Mouse (Mus musculus) olfactory bulb, adult 2 months (tissue): ENCODE data around the gene Tmem43.

ENCODE experiments used
- CTCF ChIP-seq: fragments of 200-500 bp; IDR thresholded peaks from 2 replicates; pipeline ENCODE4 v1.5.1; 2012; ENCODE audit warnings: low read depth, mild to moderate bottlenecking, low read length, moderate library complexity; ENCODE audit not compliant: insufficient read depth
- POLR2A ChIP-seq: fragments of 200-500 bp; IDR thresholded peaks from 2 replicates; pipeline ENCODE4 v1.6.1; 2012; ENCODE audit warnings: mild to moderate bottlenecking, low read depth, low read length, moderate library complexity; ENCODE audit not compliant: insufficient read depth

DNA sequence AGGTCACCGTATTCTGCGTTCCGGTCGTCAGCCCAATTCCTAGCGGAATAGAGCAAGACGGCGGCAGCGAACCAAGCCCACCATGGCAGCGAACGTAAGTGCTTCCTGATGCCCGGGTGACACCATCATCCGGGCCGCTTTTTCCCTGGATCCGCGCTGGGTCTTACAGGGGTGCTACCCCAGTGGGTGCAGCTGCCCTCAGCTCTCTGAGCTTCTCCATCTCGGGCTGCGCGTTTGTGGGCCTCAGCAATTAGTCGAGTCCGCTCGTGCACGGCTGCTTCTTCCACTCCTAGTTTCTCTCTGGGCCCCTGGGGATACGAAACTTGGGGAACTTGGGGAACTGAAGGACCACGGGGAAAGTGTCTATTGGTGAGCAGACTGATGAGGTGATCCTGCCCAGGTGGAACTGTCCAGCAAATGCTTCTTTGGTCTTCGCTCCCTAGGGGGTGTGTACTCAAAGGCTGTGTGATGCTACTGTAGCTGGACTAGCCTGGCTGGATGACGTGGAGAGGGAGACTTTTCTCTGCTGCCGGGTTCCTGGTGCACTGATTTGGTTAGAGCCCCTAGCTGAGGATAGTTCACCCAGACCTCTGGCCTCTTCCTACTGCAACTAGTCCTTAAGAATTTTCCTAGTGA is 420 bp downstream of the Tmem43 start:
- no peak for TF ChIP-seq CTCF
- no peak for TF ChIP-seq POLR2A
